Mouse (Mus musculus) T-helper 17 cell (primary cell): ENCODE data around the gene Ccdc77.
"Not testable (repeated sequence)": the region's sequence is repeated elsewhere in the genome, so short reads cannot be mapped to it uniquely, and the experiment has no call there.

ENCODE experiments used
- in situ Hi-C, 2 experiments: fragments of 300-600 bp; cut with MboI, MseI; formaldehyde crosslinking; loops; 1 replicate in 1 of 2; 2 replicates in 1 of 2; pipeline ENCODE4 v1.15.1; 2025; ENCODE audit warnings: high pct_unique_total_duplicates in 2 of 2

The Ccdc77 gene

GRCm38 (mm10) chr6:120318303-120318940, 45.8 kb downstream of the Ccdc77 start:
- in situ Hi-C loops, result no loop called here

GRCm38 (mm10) chr6:120312443-120312842, 51.7 kb downstream of the Ccdc77 start:
- in situ Hi-C loops, result no loop called here

- in situ Hi-C loops, result loop anchor here in 1 of 2 experiments (5.0 kb wide), 1 partner anchor 87 kb away; no protein-coding TSS in a partner anchor
Measured at GRCm38 (mm10) chr6:120309787-120310186, 54.4 kb downstream of the Ccdc77 start.

GRCm38 (mm10) chr6:120309338-120309737, 54.8 kb downstream of the Ccdc77 start:
- in situ Hi-C loops, result loop anchor here in 1 of 2 experiments (5.0 kb wide), 1 partner anchor 87 kb away; no protein-coding TSS in a partner anchor

GRCm38 (mm10) chr6:120306859-120307594, 57.1 kb downstream of the Ccdc77 start:
- in situ Hi-C loops, result loop anchor here in 1 of 2 experiments (5.0 kb wide), 1 partner anchor 85 kb away; no protein-coding TSS in a partner anchor

GRCm38 (mm10) chr6:120302755-120303316, 61.3 kb downstream of the Ccdc77 start:
- in situ Hi-C loops, result loop anchor here in 1 of 2 experiments (5.0 kb wide), 1 partner anchor 81 kb away; no protein-coding TSS in a partner anchor

GRCm38 (mm10) chr6:120301137-120301536, 63.0 kb downstream of the Ccdc77 start:
- in situ Hi-C loops, result loop anchor here in 1 of 2 experiments (5.0 kb wide), 1 partner anchor 79 kb away; no protein-coding TSS in a partner anchor

- in situ Hi-C loops, result not testable (repeated sequence)
Measured at GRCm38 (mm10) chr6:120296589-120296988, 67.6 kb downstream of the Ccdc77 start.

- in situ Hi-C loops, result no loop called here
Measured at GRCm38 (mm10) chr6:120294785-120295133, 69.4 kb downstream of the Ccdc77 start.

- in situ Hi-C loops, result no loop called here
Measured at GRCm38 (mm10) chr6:120294056-120294784, 70.0 kb downstream of the Ccdc77 start, which contains the start of the genes D330020A13Rik and B4galnt3. D330020A13Rik (plus strand) TSS chr6:120294364. B4galnt3 (minus strand) TSS chr6:120294559.

GRCm38 (mm10) chr6:120291396-120292009, 72.7 kb downstream of the Ccdc77 start:
- in situ Hi-C loops, result no loop called here

- in situ Hi-C loops, result no loop called here
Measured at GRCm38 (mm10) chr6:120289430-120289829, 74.7 kb downstream of the Ccdc77 start.

- in situ Hi-C loops, result no loop called here
Measured at GRCm38 (mm10) chr6:120288541-120288940, 75.6 kb downstream of the Ccdc77 start.

GRCm38 (mm10) chr6:120287279-120287678, 76.9 kb downstream of the Ccdc77 start:
- in situ Hi-C loops, result no loop called here

- in situ Hi-C loops, result no loop called here
Measured at GRCm38 (mm10) chr6:120276874-120277449, 87.2 kb downstream of the Ccdc77 start.

- in situ Hi-C loops, result no loop called here
Measured at GRCm38 (mm10) chr6:120275301-120275700, 88.9 kb downstream of the Ccdc77 start.

GRCm38 (mm10) chr6:120274887-120275286, 89.3 kb downstream of the Ccdc77 start:
- in situ Hi-C loops, result no loop called here
